ENCODE assay signal across 14 mouse cellular contexts in the genomic region with DNA sequence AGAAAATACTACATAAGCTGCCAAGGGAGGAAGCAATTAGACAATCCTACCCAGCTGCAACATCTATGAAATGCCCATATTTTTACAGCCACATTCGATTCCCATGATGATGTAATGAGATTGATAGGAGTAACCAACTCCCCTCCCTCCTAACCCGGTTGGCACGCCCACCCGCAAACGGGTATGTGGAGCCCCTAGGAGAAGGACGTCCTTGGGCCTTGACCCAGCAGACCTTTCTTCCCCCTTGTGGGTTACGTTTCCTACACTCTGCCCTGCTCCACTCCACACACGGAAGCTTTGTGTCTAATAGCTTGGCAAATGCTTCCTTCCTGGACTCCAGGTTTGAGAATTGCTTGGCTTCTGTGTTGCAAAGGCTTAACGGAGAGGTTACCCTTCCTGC. TPM values are rescaled to one million over a fixed set of nuclear protein-coding genes. Genes with fewer than 3 reads are reported as not detected.
"Had no signal": no experiment of that assay in that cellular context is flagged by ENCODE, and none has a peak within 500 bp of the region (broad histone marks: within the 10 kb centered on the region; RNA-seq: fewer than 3 reads in every experiment).

No protein-coding gene starts in this region.

RNA-seq across cellular contexts. Expression of a gene that starts 15.5 kb away (rescaled TPM):
- total RNA-seq: midbrain, postnatal 0 days; neutrophil, adult 5-6 weeks had no signal
- polyA plus RNA-seq: intestine, postnatal 0 days; kidney, embryonic 14.5 days; limb, embryonic 12.5 days; liver, embryonic 12.5 days; lung, embryonic 16.5 days; macrophage; midbrain, embryonic 11.5 days; midbrain, embryonic 14.5 days; neural tube, embryonic 13.5 days; stomach, embryonic 15.5 days had no signal

RNA-seq across cellular contexts. Expression of a gene that starts 31.2 kb away (rescaled TPM):
- total RNA-seq: megakaryocyte-erythroid progenitor cell, adult 5-6 weeks had no signal
- polyA plus RNA-seq: kidney, embryonic 14.5 days; liver, embryonic 12.5 days; liver, embryonic 15.5 days; macrophage; midbrain, embryonic 14.5 days had no signal
